Mouse (Mus musculus) heart, embryonic 16.5 days (tissue): ENCODE measurements around the gene Tardbp. TPM values are rescaled to one million over a fixed set of nuclear protein-coding genes. Genes with fewer than 3 reads are reported as not detected.

ENCODE experiments used
- polyA plus RNA-seq: library from polyadenylated mRNA; unstranded; fragments of >200 nt; fragmentation: Nextera tagmentation; extraction: Ambion mirVana; gene quantifications from 2 replicates; pipeline ENCODE4 v1.2.1, GENCODE M21; 2015

Tardbp gene
- polyA plus RNA-seq, 1 experiment from 2014 or later, result 194 TPM

Other genes starting within 250 kb of the Tardbp start
- 24.3 and 25.6 TPM in 2 replicates for gene Ubiad1, start 182.2 kb downstream of the Tardbp start, polyA plus RNA-seq
- 11.5 and 15.1 TPM in 2 replicates for gene Mtor, start 178.4 kb downstream of the Tardbp start, polyA plus RNA-seq
- 12.5 and 15.0 TPM in 2 replicates for gene Angptl7, start 126.6 kb downstream of the Tardbp start, polyA plus RNA-seq
- gene Exosc10, start 68.6 kb downstream of the Tardbp start, polyA plus RNA-seq, result 69.3 and 70.2 TPM in 2 replicates
- gene Srm, start 35.5 kb downstream of the Tardbp start, polyA plus RNA-seq, result 91.9 and 99.5 TPM in 2 replicates
- gene Masp2, start 24.5 kb downstream of the Tardbp start, polyA plus RNA-seq, result 0.34 and 0.45 TPM in 2 replicates
- 0.11 and 0.41 TPM in 2 replicates for gene Gm572, start 16.3 kb upstream of the Tardbp start, polyA plus RNA-seq
- gene Casz1, start 177.4 kb upstream of the Tardbp start, polyA plus RNA-seq, result 22.4 and 25.7 TPM in 2 replicates